ENCODE assay signal across 29 mouse cellular contexts in genomic region chr16:75462136-75462535, GRCm38 (mm10).
A peak's percentile ranks its signal among the peaks of the same experiment; 100 is the strongest.
DNase-seq lines count a peak whose midpoint lies in the region; ATAC-seq and TF ChIP-seq lines count a peak whose summit lies in the region.
"Had no signal": no experiment of that assay in that cellular context is flagged by ENCODE, and none has a peak within 500 bp of the region (broad histone marks: within the 10 kb centered on the region; RNA-seq: fewer than 3 reads in every experiment).

No protein-coding gene starts in this region.

- H3K9me3 ChIP-seq in midbrain, embryonic 13.5 days: no peaks in the 10 kb centered on the region
- no peaks in the 10 kb centered on the region for H3K9me3 ChIP-seq in midbrain, embryonic 10.5 days (replicated peaks)
- no peaks in the 10 kb centered on the region for H3K9me3 ChIP-seq in midbrain, embryonic 15.5 days
- H3K9me3 ChIP-seq in midbrain, postnatal 0 days (ENCODE audit: low read length): no peaks in the 10 kb centered on the region
- H3K9me3 ChIP-seq in kidney, embryonic 16.5 days (ENCODE audit: low read length): no peaks in the 10 kb centered on the region
- H3K9me3 ChIP-seq: embryonic facial prominence, embryonic 13.5 days; embryonic facial prominence, embryonic 15.5 days; forebrain, embryonic 10.5 days; forebrain, embryonic 12.5 days; G1E had no signal

- no peak overlapping the region for H3K4me3 ChIP-seq in midbrain, embryonic 13.5 days (replicated peaks)
- H3K4me3 ChIP-seq in midbrain, embryonic 10.5 days: no peak overlapping the region
- H3K4me3 ChIP-seq in midbrain, embryonic 15.5 days: no peak overlapping the region
- no peak overlapping the region for H3K4me3 ChIP-seq in midbrain, postnatal 0 days (ENCODE audit: low read depth, low read length)
- no peak overlapping the region for H3K4me3 ChIP-seq in kidney, embryonic 16.5 days (ENCODE audit: low read length)
- H3K4me3 ChIP-seq: embryonic facial prominence, embryonic 13.5 days; embryonic facial prominence, embryonic 15.5 days; erythroblast, embryonic 14.5 days; forebrain, embryonic 10.5 days; forebrain, embryonic 12.5 days had no signal

- no peak for TF ChIP-seq CTCF in midbrain, postnatal 0 days (IDR thresholded peaks at IDR 0.05)

- no peak overlapping the region for H3K27ac ChIP-seq in midbrain, embryonic 13.5 days
- H3K27ac ChIP-seq in midbrain, embryonic 10.5 days (replicated peaks): no peak overlapping the region
- H3K27ac ChIP-seq in midbrain, embryonic 15.5 days: no peak overlapping the region
- H3K27ac ChIP-seq in midbrain, postnatal 0 days (ENCODE audit: low read depth, low read length): no peak overlapping the region
- no peak overlapping the region for H3K27ac ChIP-seq in kidney, embryonic 16.5 days (ENCODE audit: low read length)
- H3K27ac ChIP-seq: embryonic facial prominence, embryonic 13.5 days; embryonic facial prominence, embryonic 15.5 days; forebrain, embryonic 10.5 days; forebrain, embryonic 12.5 days had no signal

- no peak for DNase-seq in midbrain, embryonic 10.5 days (ENCODE audit: low spot score)
- DNase-seq in midbrain, postnatal 0 days (ENCODE audit: low spot score): no peak
- DNase-seq in retina, embryonic 14.5 days (ENCODE audit: low spot score): peak; percentile 8
- DNase-seq: adrenal gland, adult 8-10 months; adrenal gland, postnatal 14 days; adrenal gland, postnatal 36 days; B cell, adult 2 months; cerebellum, adult 11 months; cerebellum, adult 18-20 months; cerebellum, adult 8-10 months; cerebellum, adult 9-11 months; cerebellum, postnatal 14 days; cerebellum, postnatal 36 days; embryo, embryonic 11 days had no signal

- H3K27me3 ChIP-seq in midbrain, embryonic 13.5 days: no peaks in the 10 kb centered on the region
- no peaks in the 10 kb centered on the region for H3K27me3 ChIP-seq in midbrain, embryonic 10.5 days (ENCODE audit: low read depth, poor library complexity, severe bottlenecking)
- no peaks in the 10 kb centered on the region for H3K27me3 ChIP-seq in midbrain, embryonic 15.5 days (replicated peaks)
- H3K27me3 ChIP-seq in midbrain, postnatal 0 days (ENCODE audit: insufficient read depth, low read length): no peaks in the 10 kb centered on the region
- H3K27me3 ChIP-seq in kidney, embryonic 16.5 days (ENCODE audit: insufficient read depth, low read length): no peaks in the 10 kb centered on the region
- H3K27me3 ChIP-seq: CH12.LX; embryonic facial prominence, embryonic 13.5 days; embryonic facial prominence, embryonic 15.5 days; forebrain, embryonic 12.5 days; Patski had no signal

- no peak overlapping the region for H3K9ac ChIP-seq in midbrain, embryonic 13.5 days (replicated peaks)
- H3K9ac ChIP-seq in midbrain, embryonic 15.5 days: no peak overlapping the region
- H3K9ac ChIP-seq in midbrain, postnatal 0 days (replicated peaks; ENCODE audit: low read length, poor library complexity, severe bottlenecking): no peak overlapping the region
- no peak overlapping the region for H3K9ac ChIP-seq in kidney, embryonic 16.5 days (replicated peaks; ENCODE audit: low read length)
- H3K9ac ChIP-seq: embryonic facial prominence, embryonic 13.5 days; embryonic facial prominence, embryonic 15.5 days; forebrain, embryonic 12.5 days had no signal

- H3K4me1 ChIP-seq in midbrain, embryonic 13.5 days (replicated peaks): no peaks in the 10 kb centered on the region
- no peaks in the 10 kb centered on the region for H3K4me1 ChIP-seq in midbrain, embryonic 10.5 days
- no peaks in the 10 kb centered on the region for H3K4me1 ChIP-seq in midbrain, embryonic 15.5 days
- H3K4me1 ChIP-seq in midbrain, postnatal 0 days (ENCODE audit: insufficient read depth, low read length): no peaks in the 10 kb centered on the region
- no peaks in the 10 kb centered on the region for H3K4me1 ChIP-seq in kidney, embryonic 16.5 days (ENCODE audit: insufficient read depth, low read length)
- H3K4me1 ChIP-seq: embryonic facial prominence, embryonic 13.5 days; embryonic facial prominence, embryonic 15.5 days; forebrain, embryonic 10.5 days; forebrain, embryonic 12.5 days had no signal

- peak; percentile 56; the same call in 1 of the 2 replicates for ATAC-seq in midbrain, embryonic 13.5 days
- peak; percentile 72; the same call in 1 of the 2 replicates for ATAC-seq in midbrain, embryonic 15.5 days (replicated peaks)
- no peak for ATAC-seq in midbrain, postnatal 0 days (ENCODE audit: low FRiP score)
- ATAC-seq in frontal cortex, adult (ENCODE audit: low TSS enrichment): no peak
- no peak for ATAC-seq in kidney, embryonic 16.5 days (ENCODE audit: low FRiP score, low TSS enrichment)
- ATAC-seq: activated CD4-positive, CD25-positive, alpha-beta regulatory T cell, adult 4 months; CD4-positive, CD25-positive, alpha-beta regulatory T cell, adult 4 months; forebrain, embryonic 14.5 days; Patski had no signal

- no peaks in the 10 kb centered on the region for H3K36me3 ChIP-seq in midbrain, embryonic 13.5 days
- no peaks in the 10 kb centered on the region for H3K36me3 ChIP-seq in midbrain, embryonic 10.5 days
- H3K36me3 ChIP-seq in midbrain, embryonic 15.5 days (replicated peaks): no peaks in the 10 kb centered on the region
- no peaks in the 10 kb centered on the region for H3K36me3 ChIP-seq in midbrain, postnatal 0 days (ENCODE audit: insufficient read depth, low read length)
- H3K36me3 ChIP-seq in kidney, embryonic 16.5 days (ENCODE audit: insufficient read depth, low read length): no peaks in the 10 kb centered on the region
- H3K36me3 ChIP-seq: embryonic facial prominence, embryonic 13.5 days; embryonic facial prominence, embryonic 15.5 days; forebrain, embryonic 10.5 days; forebrain, embryonic 12.5 days; G1E had no signal

- 69% methylated on average over 3 of the region's 3 CpGs for WGBS in midbrain, embryonic 13.5 days
- 77% methylated on average over 3 of the region's 3 CpGs for WGBS in midbrain, embryonic 10.5 days
- 54% methylated on average over 3 of the region's 3 CpGs for WGBS in midbrain, embryonic 15.5 days
- 50% methylated on average over 3 of the region's 3 CpGs for WGBS in midbrain, postnatal 0 days
- WGBS in kidney, embryonic 16.5 days: 76% methylated on average over 3 of the region's 3 CpGs

- H3K4me2 ChIP-seq in midbrain, embryonic 13.5 days (replicated peaks): no peak overlapping the region
- H3K4me2 ChIP-seq in midbrain, embryonic 15.5 days: no peak overlapping the region
- H3K4me2 ChIP-seq in midbrain, postnatal 0 days (ENCODE audit: low read depth, low read length, poor library complexity, severe bottlenecking): no peak overlapping the region
- H3K4me2 ChIP-seq in kidney, embryonic 16.5 days (replicated peaks; ENCODE audit: low read depth, low read length): no peak overlapping the region
- H3K4me2 ChIP-seq: embryonic facial prominence, embryonic 13.5 days; embryonic facial prominence, embryonic 15.5 days; forebrain, embryonic 12.5 days had no signal

Comparison
In these comparisons a context has a peak if more than half of its experiments do, and no peak if none do; other contexts are left out.
1. ATAC-seq: peak in midbrain, embryonic 13.5 days (single experiment) and midbrain, embryonic 15.5 days (single experiment); none in midbrain, postnatal 0 days (single experiment), frontal cortex, adult (single experiment) and kidney, embryonic 16.5 days (single experiment).